Mouse (Mus musculus) liver, embryonic 12.5 days (tissue): ENCODE measurements around the gene Vmn1r21. TPM values are rescaled to one million over a fixed set of nuclear protein-coding genes. Genes with fewer than 3 reads are reported as not detected.

Experiments used
- ATAC-seq: fragments of 200-750 bp; cut with Nextera tagmentation; 2 replicates; pipeline ENCODE4 v1.8.0; 2017; ENCODE audit warnings: moderate number of reproducible peaks, mild to moderate bottlenecking, moderate library complexity
- H3K27ac ChIP-seq: fragments of 300-500 bp; sonication (generic); 2 replicates; pipeline ENCODE4 v1.5.1; 2016; ENCODE audit warnings: mild to moderate bottlenecking
- H3K27me3 ChIP-seq: fragments of 300-500 bp; sonication (generic); replicated peaks from 2 replicates; pipeline ENCODE4 v1.6.1; 2016; ENCODE audit warnings: mild to moderate bottlenecking, moderate library complexity
- H3K36me3 ChIP-seq: fragments of 300-500 bp; sonication (generic); 2 replicates; pipeline ENCODE4 v1.6.1; 2016; ENCODE audit warnings: mild to moderate bottlenecking, moderate library complexity
- H3K4me1 ChIP-seq: fragments of 300-500 bp; sonication (generic); 2 replicates; pipeline ENCODE4 v1.6.1; 2016
- H3K4me2 ChIP-seq: fragments of 300-500 bp; sonication (generic); 2 replicates; pipeline ENCODE4 v1.6.1; 2016; ENCODE audit warnings: mild to moderate bottlenecking, moderate library complexity
- H3K4me3 ChIP-seq: fragments of 300-500 bp; sonication (generic); 2 replicates; pipeline ENCODE4 v1.5.1; 2016; ENCODE audit warnings: mild to moderate bottlenecking, moderate library complexity
- H3K9ac ChIP-seq: fragments of 300-500 bp; sonication (generic); 2 replicates; pipeline ENCODE4 v1.6.1; 2016; ENCODE audit warnings: mild to moderate bottlenecking, moderate library complexity
- H3K9me3 ChIP-seq: fragments of 300-500 bp; sonication (generic); replicated peaks from 2 replicates; pipeline ENCODE4 v1.6.1; 2016; ENCODE audit warnings: mild to moderate bottlenecking, moderate library complexity
- WGBS: fragments of 180-500 bp; shearing (Covaris S2); methylation state at CpG from one replicate; pipeline ENCODE4 v1.1.7; 2016; ENCODE audit not compliant: insufficient replicate concordance; 5-methylcytosine and 5-hydroxymethylcytosine counted together
- polyA plus RNA-seq: library from polyadenylated mRNA; unstranded; fragments of >200 nt; fragmentation: Nextera tagmentation; extraction: Ambion mirVana; gene quantifications from 2 replicates; pipeline ENCODE4 v1.2.1, GENCODE M21; 2016

Gene Vmn1r21
- polyA plus RNA-seq, 1 experiment from 2014 or later, result not detected

GRCm38 (mm10) chr6:57811748-57812730 is 38.1 kb downstream of the Vmn1r21 start:
- no peaks in the 10 kb centered on the region for H3K27me3 ChIP-seq
- no peak overlapping the region for H3K9ac ChIP-seq
- H3K27ac ChIP-seq, result no peak overlapping the region
- WGBS, result 51% methylated on average over 3 of the region's 3 CpGs
- peak; percentile 37; the same call in 1 of the 2 replicates for ATAC-seq
- peaks cover 30% of the 10 kb centered on the region for H3K4me1 ChIP-seq
- peaks cover 14% of the 10 kb centered on the region for H3K36me3 ChIP-seq
- H3K4me3 ChIP-seq, result no peak overlapping the region
- no peak overlapping the region for H3K4me2 ChIP-seq
- no peaks in the 10 kb centered on the region for H3K9me3 ChIP-seq

DNA sequence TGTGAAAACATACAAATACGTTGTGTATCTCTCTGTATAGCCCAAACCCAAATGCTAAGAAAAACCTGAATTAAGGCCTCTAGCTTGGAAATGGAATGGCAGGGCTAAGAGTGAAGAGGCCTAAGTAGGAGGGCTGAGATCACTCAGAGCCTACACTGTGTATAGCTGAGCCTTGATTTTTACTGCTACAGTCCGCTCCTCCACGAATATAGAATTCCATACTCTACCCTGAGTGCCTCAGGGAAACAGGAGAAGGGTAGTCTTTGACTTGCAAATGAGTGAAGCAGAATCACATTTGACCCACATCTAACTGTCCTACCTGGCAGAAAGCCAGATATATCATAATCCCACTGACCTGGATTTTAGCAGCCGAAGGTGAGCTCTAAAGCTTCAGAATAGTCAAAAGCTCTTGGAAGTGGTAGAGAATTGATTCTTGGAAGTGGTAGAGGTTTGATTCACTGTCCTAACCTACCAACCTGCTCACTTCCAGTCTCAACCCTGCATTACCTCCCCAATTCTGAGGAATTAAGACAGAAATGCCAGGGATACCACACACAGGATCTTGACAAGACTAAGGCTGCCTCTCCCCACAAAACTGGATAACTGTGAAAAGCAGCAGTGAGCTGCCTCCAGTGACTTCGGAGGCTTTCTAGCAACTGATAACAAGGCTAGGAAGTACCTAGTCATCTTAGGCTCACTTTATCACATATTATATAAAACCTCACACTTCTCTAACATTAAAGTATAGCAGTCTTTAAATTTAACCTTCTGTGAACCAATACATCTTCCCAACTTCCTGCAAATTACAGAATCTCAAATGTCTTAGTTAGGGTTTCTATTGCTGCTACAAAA is 44.7 kb downstream of the Vmn1r21 start:
- Histone ChIP-seq H3K4me2 (0 out of 2 replicates have a peak overlapping the region, but pooled peaks have one; percentile 10), H3K9me3 (no peaks in the 10 kb centered on the region), H3K4me1 (peaks cover 28% of the 10 kb centered on the region), H3K4me3 (no peak overlapping the region), H3K36me3 (peaks cover 17% of the 10 kb centered on the region), H3K27me3 (no peaks in the 10 kb centered on the region), H3K27ac (peak overlapping the region; percentile 51), H3K9ac (no peak overlapping the region)
- peak; percentile 74 for ATAC-seq
- 73% methylated on average over 5 of the region's 5 CpGs for WGBS

DNA sequence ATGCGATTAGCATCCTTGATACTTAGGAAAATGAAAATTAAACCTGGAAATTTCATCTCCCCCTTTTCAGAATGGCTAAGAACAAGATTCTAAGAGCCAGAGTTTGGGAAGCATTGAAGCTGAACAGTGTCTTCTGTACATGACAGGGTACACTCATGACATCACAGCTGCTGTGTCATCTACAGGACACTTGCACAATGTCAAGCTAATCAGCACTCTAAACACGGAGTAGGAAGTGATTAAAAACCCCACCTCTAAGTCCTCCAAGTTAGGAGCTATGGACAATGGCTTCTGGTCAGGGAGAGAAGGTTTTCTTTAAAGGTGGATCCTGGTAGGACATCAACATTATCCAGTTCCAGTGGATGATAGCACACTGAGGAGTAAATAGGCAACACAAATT is 47.0 kb downstream of the Vmn1r21 start:
- peaks cover 32% of the 10 kb centered on the region for H3K4me1 ChIP-seq
- no peak overlapping the region for H3K4me3 ChIP-seq
- WGBS, result 54% methylated on average over 2 of the region's 2 CpGs
- no peak for ATAC-seq
- H3K9me3 ChIP-seq, result no peaks in the 10 kb centered on the region
- no peak overlapping the region for H3K4me2 ChIP-seq
- H3K27me3 ChIP-seq, result no peaks in the 10 kb centered on the region
- H3K36me3 ChIP-seq, result peaks cover 16% of the 10 kb centered on the region
- H3K9ac ChIP-seq, result no peak overlapping the region
- no peak overlapping the region for H3K27ac ChIP-seq

DNA sequence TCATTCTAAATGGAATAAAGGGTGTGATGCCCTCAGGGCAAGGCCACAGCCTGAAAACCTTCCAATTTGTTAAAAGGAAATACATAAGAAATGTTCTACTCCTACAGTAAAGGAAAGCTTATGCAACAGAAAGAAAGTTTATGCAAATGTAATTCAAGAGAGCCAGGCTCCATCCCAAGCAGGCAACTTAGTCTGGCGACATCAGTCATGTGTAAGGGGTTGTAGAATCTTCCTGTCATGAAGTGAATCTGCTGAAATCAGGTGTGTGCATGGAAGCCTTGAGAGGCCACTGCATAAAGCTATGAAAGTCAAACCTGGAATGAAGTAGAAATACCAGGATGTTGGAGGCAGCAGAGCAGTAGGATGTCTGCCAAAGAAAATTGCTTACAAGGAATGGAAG is 51.2 kb downstream of the Vmn1r21 start:
- H3K4me2 ChIP-seq, result no peak overlapping the region
- no peaks in the 10 kb centered on the region for H3K27me3 ChIP-seq
- WGBS, result 87% methylated on average over 1 of the region's 1 CpGs
- no peaks in the 10 kb centered on the region for H3K9me3 ChIP-seq
- peaks cover 4% of the 10 kb centered on the region for H3K36me3 ChIP-seq
- H3K4me3 ChIP-seq, result no peak overlapping the region
- no peak overlapping the region for H3K9ac ChIP-seq
- peaks cover 23% of the 10 kb centered on the region for H3K4me1 ChIP-seq
- no peak overlapping the region for H3K27ac ChIP-seq
- no peak for ATAC-seq

GRCm38 (mm10) chr6:57796853-57797423 is 53.2 kb downstream of the Vmn1r21 start:
- ATAC-seq, result no peak
- WGBS, result 85% methylated on average over 3 of the region's 3 CpGs
- peaks cover 31% of the 10 kb centered on the region for H3K4me1 ChIP-seq
- no peak overlapping the region for H3K9ac ChIP-seq
- H3K9me3 ChIP-seq, result no peaks in the 10 kb centered on the region
- no peak overlapping the region for H3K4me3 ChIP-seq
- no peaks in the 10 kb centered on the region for H3K27me3 ChIP-seq
- H3K27ac ChIP-seq, result no peak overlapping the region
- no peak overlapping the region for H3K4me2 ChIP-seq
- peaks cover 4% of the 10 kb centered on the region for H3K36me3 ChIP-seq

GRCm38 (mm10) chr6:57795835-57796234 is 54.3 kb downstream of the Vmn1r21 start:
- H3K4me3 ChIP-seq, result no peak overlapping the region
- peak overlapping the region; percentile 26; the same call in 1 of the 2 replicates for H3K27ac ChIP-seq
- 49% methylated on average over 3 of the region's 3 CpGs for WGBS
- H3K9me3 ChIP-seq, result no peaks in the 10 kb centered on the region
- no peaks in the 10 kb centered on the region for H3K27me3 ChIP-seq
- no peak overlapping the region for H3K4me2 ChIP-seq
- peaks cover 38% of the 10 kb centered on the region for H3K4me1 ChIP-seq
- no peak overlapping the region for H3K9ac ChIP-seq
- ATAC-seq, result no peak
- peaks cover 4% of the 10 kb centered on the region for H3K36me3 ChIP-seq

Other genes with a start within 250 kb of the Vmn1r21 start
- gene Pyurf, start 158.3 kb downstream of the Vmn1r21 start, polyA plus RNA-seq, result 8.7 and 9.1 TPM in 2 replicates
- 17.1 and 18.7 TPM in 2 replicates for gene Lancl2, start 147.8 kb downstream of the Vmn1r21 start, polyA plus RNA-seq
- 41.1 and 44.4 TPM in 2 replicates for gene Vopp1, start 25.2 kb downstream of the Vmn1r21 start, polyA plus RNA-seq
- gene Vmn1r22, start 57.7 kb upstream of the Vmn1r21 start, polyA plus RNA-seq, result not detected in 2 replicates
- not detected in 2 replicates for gene Vmn1r23, start 76.5 kb upstream of the Vmn1r21 start, polyA plus RNA-seq
- gene Vmn1r24, start 111.2 kb upstream of the Vmn1r21 start, polyA plus RNA-seq, result not detected in 2 replicates
- not detected in 2 replicates for gene Vmn1r25, start 130.5 kb upstream of the Vmn1r21 start, polyA plus RNA-seq
- not detected in 2 replicates for gene Vmn1r26, start 164.8 kb upstream of the Vmn1r21 start, polyA plus RNA-seq